ENCODE assay signal across 8 mouse cellular contexts in the genomic region with DNA sequence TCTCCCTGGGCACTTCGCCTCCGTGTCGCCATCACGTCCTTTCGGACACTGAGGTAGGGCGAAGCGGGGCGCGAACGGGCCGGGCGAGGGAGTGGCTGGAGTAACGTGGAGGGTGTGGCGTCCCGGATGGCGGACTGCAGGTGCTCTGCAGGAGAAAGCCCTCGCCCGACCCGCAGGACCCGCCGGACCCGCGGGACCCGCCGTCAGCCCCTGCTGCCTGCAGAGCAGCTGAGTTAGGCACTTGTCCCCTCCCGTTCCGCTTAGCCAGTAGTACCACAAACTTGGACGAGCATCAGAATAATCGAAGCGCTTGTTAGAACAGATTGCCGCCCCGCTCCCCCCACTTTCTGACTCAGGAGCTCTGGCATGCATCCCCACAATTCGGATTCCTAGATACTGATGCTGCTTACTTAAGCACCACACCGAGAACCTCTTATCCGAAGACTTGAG. TPM values are rescaled to one million over a fixed set of nuclear protein-coding genes. Genes with fewer than 3 reads are reported as not detected.
DNase-seq lines count a peak whose midpoint lies in the region; ATAC-seq and TF ChIP-seq lines count a peak whose summit lies in the region.

No protein-coding gene starts in this region.

- peaks cover 26% of the 10 kb centered on the region for H3K4me1 ChIP-seq in forebrain, embryonic 16.5 days (replicated peaks; ENCODE audit: control insufficient read depth, insufficient read depth, low read length)
- peaks cover 8% of the 10 kb centered on the region for H3K4me1 ChIP-seq in lung, embryonic 14.5 days (ENCODE audit: insufficient read depth)

- peaks cover 25% of the 10 kb centered on the region for H3K36me3 ChIP-seq in forebrain, embryonic 16.5 days (ENCODE audit: control insufficient read depth, insufficient read depth)
- H3K36me3 ChIP-seq in lung, embryonic 14.5 days (ENCODE audit: insufficient read depth) = peaks cover 39% of the 10 kb centered on the region

- no peak for TF ChIP-seq CTCF in lung, embryonic 14.5 days (IDR thresholded peaks at IDR 0.05; ENCODE audit: low read depth)

- peak; percentile 54 to 73 for DNase-seq in lung, adult 18-20 months
- no peak for DNase-seq in lung, postnatal 4 days
- DNase-seq in adrenal gland, postnatal 25 days = peak; percentile 74
- peak; percentile 82 to 92 for DNase-seq in layer of hippocampus, adult 18-20 months (ENCODE audit: low spot score in 2 of 2)
- peak; percentile 53 for DNase-seq in lung, embryonic 14.5 days
- DNase-seq in right cerebral cortex, adult 2 months (ENCODE audit: low spot score in 2 of 2) = peak; percentile 68 to 77
- DNase-seq in gastrocnemius, postnatal 10 days = no peak

- no peaks in the 10 kb centered on the region for H3K27me3 ChIP-seq in forebrain, embryonic 16.5 days (replicated peaks; ENCODE audit: control insufficient read depth, insufficient read depth, low read length)
- no peaks in the 10 kb centered on the region for H3K27me3 ChIP-seq in lung, embryonic 14.5 days (ENCODE audit: insufficient read depth, low read length)

- H3K4me3 ChIP-seq in forebrain, embryonic 16.5 days (replicated peaks; ENCODE audit: low read length) = peak overlapping the region; percentile 87
- peak overlapping the region; percentile 76 for H3K4me3 ChIP-seq in lung, embryonic 14.5 days (ENCODE audit: low read depth, low read length)

- H3K4me2 ChIP-seq in forebrain, embryonic 16.5 days (ENCODE audit: low read length) = peak overlapping the region; percentile 77
- peak overlapping the region; percentile 87 for H3K4me2 ChIP-seq in lung, embryonic 14.5 days

- H3K9me3 ChIP-seq in forebrain, embryonic 16.5 days (ENCODE audit: control insufficient read depth, low read length) = no peaks in the 10 kb centered on the region
- no peaks in the 10 kb centered on the region for H3K9me3 ChIP-seq in lung, embryonic 14.5 days (ENCODE audit: low read depth, low read length)

- peak overlapping the region; percentile 85 for H3K9ac ChIP-seq in forebrain, embryonic 16.5 days (replicated peaks; ENCODE audit: low read depth, low read length)
- peak overlapping the region; percentile 66 for H3K9ac ChIP-seq in lung, embryonic 14.5 days

- H3K27ac ChIP-seq in forebrain, embryonic 16.5 days (ENCODE audit: low read length) = peak overlapping the region; percentile 83
- peak overlapping the region; percentile 70 for H3K27ac ChIP-seq in lung, embryonic 14.5 days (ENCODE audit: low read depth)

- under 1% methylated on average over 35 of the region's 35 CpGs for WGBS in forebrain, embryonic 16.5 days
- WGBS in lung, embryonic 14.5 days = under 1% methylated on average over 35 of the region's 35 CpGs

- ATAC-seq in forebrain, embryonic 16.5 days = peak; percentile 54
- peak; percentile 70; the same call in 1 of the 2 replicates for ATAC-seq in lung, embryonic 14.5 days (ENCODE audit: insufficient read depth)

RNA-seq across cellular contexts. Expression of a gene that starts 0.4 kb away (rescaled TPM):
- 15.5 and 19.5 TPM in 2 replicates for total RNA-seq in adrenal gland, postnatal 25 days (2021)
- polyA plus RNA-seq in forebrain, embryonic 16.5 days (2015; fragmentation: Nextera tagmentation; extraction: Ambion mirVana) = 3.4 and 4.5 TPM in 2 replicates
- 10 to 100 TPM; 15.2 to 18.5 TPM for total RNA-seq in layer of hippocampus, adult 18-20 months (2021)
- 3.5 and 3.8 TPM in 2 replicates for polyA plus RNA-seq in lung, embryonic 14.5 days (2014; fragmentation: Nextera tagmentation; extraction: Ambion mirVana)
- 1 to 10 TPM; 2.2 TPM for total RNA-seq in gastrocnemius, postnatal 10 days (2021)

RNA-seq across cellular contexts. Expression of a gene that starts 6.5 kb away (rescaled TPM):
- 492 and 649 TPM in 2 replicates for total RNA-seq in adrenal gland, postnatal 25 days (2021)
- polyA plus RNA-seq in forebrain, embryonic 16.5 days (2015; fragmentation: Nextera tagmentation; extraction: Ambion mirVana) = 455 and 506 TPM in 2 replicates
- total RNA-seq in layer of hippocampus, adult 18-20 months (2021) = 100 to 1,000 TPM; 342 to 348 TPM
- 1,015 and 1,080 TPM in 2 replicates for polyA plus RNA-seq in lung, embryonic 14.5 days (2014; fragmentation: Nextera tagmentation; extraction: Ambion mirVana)
- total RNA-seq in gastrocnemius, postnatal 10 days (2021) = 100 to 1,000 TPM; 413 to 441 TPM

RNA-seq across cellular contexts. Expression of a gene that starts 6.7 kb away (rescaled TPM):
- 0.48 and 1.6 TPM in 2 replicates for total RNA-seq in adrenal gland, postnatal 25 days (2021)
- 3.9 and 4.7 TPM in 2 replicates for polyA plus RNA-seq in forebrain, embryonic 16.5 days (2015; fragmentation: Nextera tagmentation; extraction: Ambion mirVana)
- total RNA-seq in layer of hippocampus, adult 18-20 months (2021) = 1 to 10 TPM; 3.8 to 7.0 TPM
- polyA plus RNA-seq in lung, embryonic 14.5 days (2014; fragmentation: Nextera tagmentation; extraction: Ambion mirVana) = 2.6 TPM in 2 replicates
- total RNA-seq in gastrocnemius, postnatal 10 days (2021) = 1 to 10 TPM; 2.0 TPM

Comparison
In these comparisons a context has a peak if more than half of its experiments do, and no peak if none do; other contexts are left out.
1. DNase-seq: peak in lung, adult 18-20 months (2 of 2), adrenal gland, postnatal 25 days (single experiment), layer of hippocampus, adult 18-20 months (2 of 2), lung, embryonic 14.5 days (single experiment) and right cerebral cortex, adult 2 months (2 of 2); none in lung, postnatal 4 days (0 of 2) and gastrocnemius, postnatal 10 days (single experiment).